Mouse (Mus musculus) adrenal gland, postnatal 4 days (tissue): ENCODE results near the gene Dcst1. TPM values are rescaled to one million over a fixed set of nuclear protein-coding genes. Genes with fewer than 3 reads are reported as not detected.

Experiments
- DNase-seq, 2 experiments: peaks; one replicate each; pipeline ENCODE4 v3.0.0; 2021 to 2022; ENCODE audit warnings: low spot score in 2 of 2, mixed read lengths in 2 of 2
- long read RNA-seq, 2 experiments: library from polyadenylated mRNA; stranded (forward); transcript quantifications; one replicate each; pipeline ENCODE4 v2.0.0; 2021
- total RNA-seq, 2 experiments: library from RNA; stranded (reverse); gene quantifications; 2 replicates each; pipeline ENCODE4 v1.2.3; 2021

The Dcst1 gene
- 1 to 10 TPM in 1 of 2 experiments, under 1 TPM in 1; 0.81 to 1.2 TPM for total RNA-seq
- long read RNA-seq, experiment 1, result 0 reads
- long read RNA-seq, experiment 2, partial matches to known transcripts, result 0 of 2 reads
- long read RNA-seq, experiment 2, other reads (novel, unspliced or antisense), result 2 of 2 reads

GRCm38 (mm10) chr3:89365153-89365485 is at the start of gene Dcst1:
Dcst1 (minus strand) TSS chr3:89365253.
- no peak for DNase-seq

- DNase-seq, result peak; percentile 88 to 91
Measured at GRCm38 (mm10) chr3:89411490-89412393, 46.7 kb upstream of the Dcst1 start, which contains the start of gene Flad1. Flad1 (minus strand) TSS chr3:89411870.

DNA sequence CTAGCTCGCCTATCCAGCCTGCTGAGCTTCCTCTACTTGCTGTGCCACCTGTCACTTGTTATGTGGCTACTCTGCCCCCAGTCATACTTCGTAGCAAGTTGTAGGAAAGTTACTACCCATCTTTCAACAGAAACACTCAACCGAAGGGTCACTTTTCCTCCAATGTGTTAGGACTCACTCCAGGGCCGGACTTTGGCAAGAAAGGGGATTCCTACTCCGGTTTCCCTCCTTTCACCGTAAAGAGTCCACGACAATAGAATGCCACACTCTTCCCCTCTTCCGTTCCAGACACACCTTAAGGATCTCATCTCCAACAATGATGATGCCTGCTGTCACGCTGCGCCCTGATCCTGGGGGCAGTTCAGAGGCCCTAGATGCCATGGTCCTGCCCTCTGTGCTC is 45.8 kb upstream of the Dcst1 start:
- no peak for DNase-seq

GRCm38 (mm10) chr3:89409701-89410100 is 44.6 kb upstream of the Dcst1 start:
- DNase-seq, result no peak

DNA sequence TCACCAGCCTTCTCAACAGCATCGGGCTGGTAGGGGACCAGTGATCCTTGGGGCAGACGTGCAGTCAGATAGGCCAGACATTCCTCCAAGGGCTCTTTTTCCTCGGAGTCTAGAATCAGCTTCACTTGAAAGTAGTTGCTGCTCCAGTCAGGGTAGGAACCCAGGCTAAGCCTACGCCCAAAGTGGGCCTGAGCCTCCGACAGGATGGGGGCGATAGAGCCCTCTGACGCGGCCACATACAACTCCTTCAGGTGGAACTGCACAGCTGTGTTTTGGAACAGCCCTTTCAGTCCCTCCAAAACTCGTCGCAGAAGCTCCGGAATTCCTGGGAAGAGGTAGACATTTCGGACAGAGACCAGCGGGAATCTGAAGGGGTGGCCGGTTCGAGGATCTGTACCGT is 43.4 kb upstream of the Dcst1 start:
- DNase-seq, result no peak

GRCm38 (mm10) chr3:89406887-89407286 is 41.8 kb upstream of the Dcst1 start:
- no peak for DNase-seq

DNA sequence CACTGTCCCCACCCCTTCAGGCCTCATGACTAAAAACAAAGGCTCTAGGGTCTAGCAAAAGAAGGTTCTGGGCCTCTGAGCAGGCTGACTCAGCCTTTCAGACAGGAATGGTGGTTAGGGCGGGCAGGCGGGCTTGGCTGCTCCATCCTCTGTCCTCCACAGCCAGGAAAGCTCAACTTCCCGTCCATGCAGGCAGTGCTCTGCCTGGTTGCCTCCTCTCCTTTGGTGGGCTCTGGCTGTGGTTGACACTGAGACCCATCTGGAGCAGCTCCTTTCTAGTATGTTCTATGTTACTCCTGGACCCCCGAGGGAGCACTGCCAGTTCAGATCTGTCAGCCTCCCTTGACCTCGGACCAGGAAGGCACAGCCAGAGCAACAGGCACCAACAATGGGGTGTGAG is 37.6 kb upstream of the Dcst1 start, which contains the start of gene Lenep:
Gene Lenep, minus strand, starts transcription at position 101 of the 400 bp plus-strand sequence.
- no peak for DNase-seq

DNA sequence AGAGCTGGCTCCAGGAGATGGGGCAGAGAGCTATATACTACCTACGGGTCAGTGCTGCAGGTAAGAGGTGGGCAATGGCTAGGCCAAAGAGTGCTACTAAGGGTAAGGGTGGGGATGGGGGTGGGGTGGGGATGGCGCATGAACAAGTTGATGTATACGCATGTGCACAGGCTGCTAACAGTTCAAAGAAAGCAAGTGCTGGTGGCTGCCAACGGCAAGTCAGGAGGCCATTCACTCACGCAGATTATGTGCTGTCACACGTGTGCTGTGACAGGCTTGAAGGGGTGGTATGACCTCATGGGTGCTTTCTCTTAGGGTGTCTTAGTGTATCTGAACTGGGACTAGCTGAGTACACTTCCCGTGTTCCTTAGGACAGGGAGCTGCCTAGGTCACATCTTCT is 36.3 kb upstream of the Dcst1 start:
- no peak for DNase-seq

GRCm38 (mm10) chr3:89396654-89397005 is 31.6 kb upstream of the Dcst1 start:
- DNase-seq, result no peak

DNA sequence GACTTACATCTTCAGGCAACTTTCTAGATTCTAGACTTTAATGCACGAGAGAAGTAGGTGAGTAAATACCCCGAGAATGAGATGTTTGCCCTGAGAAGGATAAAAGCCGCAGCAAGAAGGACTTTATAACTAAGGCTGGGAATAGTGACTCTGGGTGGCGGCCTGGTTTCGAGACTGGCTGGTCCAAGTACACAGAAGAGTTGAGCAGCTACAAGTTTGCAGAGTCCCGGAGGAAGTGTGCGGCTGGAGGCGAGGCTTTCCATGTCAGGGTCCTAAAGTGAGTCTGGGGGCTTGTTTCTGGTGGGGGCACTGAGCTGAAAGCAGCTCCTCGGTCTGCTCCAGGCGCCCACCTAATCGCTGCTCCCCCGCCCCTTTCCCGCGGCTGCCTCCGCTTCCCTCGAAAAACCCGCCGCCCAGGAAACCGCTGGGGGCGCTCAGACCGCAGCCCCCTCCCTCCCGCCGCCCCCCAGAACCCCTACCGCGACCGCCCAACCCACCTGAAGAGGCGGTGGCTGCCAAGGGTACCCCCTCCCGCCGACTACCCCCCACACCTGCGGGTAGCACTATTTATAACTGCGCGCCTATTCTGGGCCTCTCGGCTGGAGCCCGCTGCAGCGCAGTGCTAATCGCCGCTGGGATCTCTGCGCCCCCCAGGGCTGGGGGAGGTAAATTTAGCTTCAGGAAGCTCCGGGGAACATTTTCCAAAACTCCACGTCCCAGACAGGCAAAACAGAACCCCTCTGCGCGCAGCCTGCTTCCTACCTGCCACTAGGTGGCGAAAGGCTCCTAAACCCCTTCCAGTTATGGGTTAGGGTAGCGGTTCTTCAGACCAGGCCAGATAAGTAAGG is 31.0 kb upstream of the Dcst1 start:
- no peak for DNase-seq

- DNase-seq, result no peak
Measured at GRCm38 (mm10) chr3:89395419-89395805, 30.4 kb upstream of the Dcst1 start.

DNA sequence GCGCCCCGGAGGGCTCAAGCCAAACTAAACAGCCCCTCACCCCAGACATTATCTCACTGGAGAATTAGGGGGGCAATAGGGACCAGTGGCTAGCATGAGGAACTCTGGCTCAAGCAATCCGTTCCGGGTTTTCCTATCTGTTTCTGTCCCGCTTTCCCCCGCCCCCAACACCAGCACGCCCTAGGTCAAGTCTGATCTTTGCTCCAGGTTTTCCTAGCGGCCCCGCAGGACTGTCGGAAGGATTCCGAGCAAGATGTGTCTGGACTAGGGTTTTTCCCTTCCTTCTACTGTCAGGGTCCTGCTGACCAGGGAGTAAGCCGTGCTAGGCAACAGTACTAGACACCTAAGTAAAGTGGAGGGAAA is 29.8 kb upstream of the Dcst1 start:
- peak; percentile 56 to 73 for DNase-seq

- peak; percentile 63 to 73 for DNase-seq
Measured at GRCm38 (mm10) chr3:89394006-89394893, 29.2 kb upstream of the Dcst1 start, which contains the start of gene Zbtb7b. Zbtb7b (minus strand) TSS chr3:89394776.

DNA sequence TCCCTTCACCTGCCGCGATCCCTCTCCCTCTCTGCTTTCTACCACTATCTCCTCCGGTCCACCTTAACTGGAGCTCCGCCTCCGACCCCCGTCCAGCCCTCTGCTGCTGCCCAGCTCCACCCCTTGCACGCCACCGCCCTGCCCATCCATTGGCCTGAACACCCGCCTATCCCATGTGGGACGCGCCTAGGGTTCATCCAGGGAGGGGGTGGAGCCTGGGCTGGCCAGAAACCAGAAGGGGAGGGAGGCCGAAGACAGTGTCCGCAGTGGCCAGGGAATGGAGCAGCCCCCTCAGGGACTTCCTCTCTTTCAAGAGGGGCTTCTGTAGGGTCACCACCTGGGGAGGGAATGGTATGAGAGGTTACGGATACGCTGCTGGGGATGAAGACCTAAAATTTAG is 28.6 kb upstream of the Dcst1 start:
- DNase-seq, result peak; percentile 90 to 99

GRCm38 (mm10) chr3:89392871-89393311 is 27.8 kb upstream of the Dcst1 start:
- DNase-seq, result no peak

- peak in 1 of 2 experiments; percentile 61 for DNase-seq
Measured at GRCm38 (mm10) chr3:89391663-89392511, 26.8 kb upstream of the Dcst1 start.

DNA sequence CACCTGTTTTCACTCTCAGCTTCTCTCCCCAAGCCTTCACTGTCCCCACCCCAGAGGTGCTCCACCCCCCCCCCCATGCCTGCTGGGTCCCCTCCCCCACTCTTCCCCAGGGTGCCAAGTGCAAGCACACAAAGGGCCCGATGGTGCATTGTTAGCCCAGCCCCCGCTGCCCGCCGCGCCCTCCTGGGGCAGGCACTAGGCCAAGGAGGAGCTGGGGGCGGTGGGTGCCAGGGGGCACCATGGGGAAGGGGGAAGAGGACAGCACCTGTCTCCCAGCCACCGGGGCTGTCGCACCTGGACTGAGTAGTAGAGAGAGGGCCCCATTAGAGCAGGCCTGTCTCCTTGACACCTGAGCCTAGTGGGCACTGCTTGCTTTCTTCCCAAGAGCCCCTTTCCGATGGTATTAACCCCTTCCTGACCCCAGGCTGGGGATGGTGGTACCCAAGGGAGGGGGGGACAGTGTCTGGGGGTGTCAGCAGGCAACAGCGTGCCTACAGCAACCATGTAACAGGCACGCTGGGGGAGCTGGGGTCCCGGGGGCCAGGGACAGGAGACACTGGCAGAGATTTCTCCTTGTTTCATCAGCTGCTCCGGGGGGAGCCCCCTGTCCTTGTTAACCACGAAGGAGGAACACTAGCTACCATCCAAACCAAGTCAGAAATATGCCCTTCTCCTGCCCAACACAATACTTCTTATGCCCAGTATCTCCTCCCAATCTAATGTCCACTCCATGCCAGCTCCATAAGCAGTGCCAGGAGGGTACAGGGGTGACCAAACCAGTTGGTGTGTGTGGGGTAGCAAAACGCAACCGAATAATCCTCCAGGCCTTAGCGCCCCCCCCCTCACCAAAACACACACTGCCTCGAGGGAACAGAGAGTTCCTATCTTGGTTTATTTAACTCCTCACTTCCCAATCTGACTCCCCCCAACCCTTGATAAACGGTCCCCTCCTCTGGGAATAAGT is 25.9 kb upstream of the Dcst1 start:
- DNase-seq, result no peak

DNA sequence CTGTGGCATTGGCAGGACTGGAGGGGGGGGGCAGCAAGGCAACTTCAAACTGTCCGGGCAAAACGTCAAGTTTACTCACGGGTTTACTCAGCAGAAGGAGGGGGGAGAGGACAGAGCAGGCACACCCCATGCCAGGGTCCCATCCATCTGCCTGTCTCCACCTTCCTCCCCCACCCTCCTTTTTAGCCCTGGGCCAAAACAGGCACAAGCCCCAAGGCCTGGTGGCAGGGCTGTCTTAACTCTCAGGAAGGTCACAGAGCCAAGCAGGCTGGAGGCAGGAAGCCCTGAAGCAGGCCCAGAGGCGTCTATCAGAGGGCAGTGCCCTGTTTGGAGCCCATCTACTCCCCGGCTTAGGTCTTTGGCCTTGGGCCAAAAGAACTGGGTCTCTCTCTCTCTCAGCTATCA is 25.1 kb upstream of the Dcst1 start:
- peak in 1 of 2 experiments; percentile 54 for DNase-seq
